Mouse (Mus musculus) naive thymus-derived CD4-positive, alpha-beta T cell, adult 2 months (primary cell): ENCODE data around the gene Bcdin3d.
"Not testable (repeated sequence)": the region's sequence is repeated elsewhere in the genome, so short reads cannot be mapped to it uniquely, and the experiment has no call there.

ENCODE experiments used
- DNase-seq: peaks from one replicate; pipeline ENCODE4 v3.0.0-alpha.2; 2011; ENCODE audit warnings: low read depth

The Bcdin3d gene

DNA sequence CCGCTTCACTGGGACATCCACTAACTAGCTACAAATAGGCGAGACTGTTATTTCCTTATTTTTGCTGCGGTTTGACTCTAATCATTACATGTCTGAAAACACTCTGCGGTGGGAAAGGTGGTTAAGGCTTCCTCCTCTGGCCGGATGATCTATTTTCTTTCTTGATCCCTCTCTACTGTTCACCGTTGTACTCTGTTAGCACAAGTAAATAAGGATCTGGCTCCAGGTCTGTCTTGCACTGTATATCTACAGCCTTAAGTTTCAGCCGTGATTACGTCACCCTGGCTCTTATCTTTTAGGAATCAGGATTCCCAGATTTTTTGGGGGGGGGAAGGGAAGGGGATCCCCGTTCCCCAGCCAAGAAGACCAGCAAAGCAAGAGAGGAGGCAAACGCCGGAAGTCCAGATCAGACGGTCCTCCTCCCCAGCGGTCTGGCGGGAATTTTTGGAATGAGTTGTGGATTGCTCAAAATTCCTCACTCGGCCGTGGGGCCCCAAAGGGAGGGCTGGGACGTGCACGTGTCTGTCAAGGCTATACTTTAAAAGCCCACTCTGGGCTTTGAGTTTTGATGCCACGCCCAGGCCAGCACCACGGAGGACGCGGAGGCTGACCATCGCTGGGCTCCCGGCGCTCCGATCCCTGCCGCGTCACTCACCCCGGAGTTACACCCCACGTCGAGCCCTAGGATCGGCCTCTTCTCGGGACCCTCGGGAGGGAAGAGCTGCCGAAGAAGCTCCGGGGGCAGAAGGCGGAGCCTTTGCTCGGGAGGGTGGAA lies 542 bp downstream of the Bcdin3d start:
- DNase-seq = peak; percentile 50

DNA sequence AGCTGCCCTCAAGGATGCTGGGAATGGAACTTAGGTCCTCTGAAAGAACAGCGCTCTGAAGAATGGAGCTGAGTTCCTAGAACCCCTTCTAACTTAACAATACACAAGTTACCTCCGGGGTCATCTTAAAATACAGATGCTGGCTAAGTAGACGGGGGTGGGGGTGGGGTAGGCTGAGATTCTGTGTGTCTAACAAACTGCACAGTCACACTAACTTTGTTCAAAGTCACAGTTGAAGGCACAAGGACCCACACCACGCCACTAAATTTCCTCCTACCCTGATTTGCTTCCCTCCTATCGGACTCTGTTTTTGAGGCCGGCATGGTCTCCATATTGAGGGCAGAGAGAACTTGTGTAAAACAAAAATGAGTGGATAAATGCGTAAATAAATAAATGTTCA lies 1.6 kb downstream of the Bcdin3d start:
- no peak for DNase-seq

DNA sequence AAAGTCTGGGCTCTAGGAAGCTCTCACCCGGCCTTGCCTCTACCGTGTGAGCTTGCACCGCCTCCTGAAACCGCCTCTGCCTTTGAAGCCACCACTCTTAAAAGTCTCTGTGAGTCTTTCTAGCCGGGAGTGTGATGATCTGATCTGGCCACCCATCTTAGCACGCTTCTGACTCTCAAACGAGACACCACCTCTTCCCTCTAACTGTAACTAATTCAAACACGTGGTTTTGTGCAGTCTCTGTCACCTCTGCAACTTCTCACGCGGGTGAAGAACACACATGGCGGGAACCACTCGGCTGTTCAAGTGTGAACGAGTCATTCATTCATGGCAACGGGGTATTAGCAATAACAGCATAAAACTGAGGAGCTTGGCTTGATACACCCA lies 2.9 kb downstream of the Bcdin3d start:
- peak; percentile 76 for DNase-seq

DNA sequence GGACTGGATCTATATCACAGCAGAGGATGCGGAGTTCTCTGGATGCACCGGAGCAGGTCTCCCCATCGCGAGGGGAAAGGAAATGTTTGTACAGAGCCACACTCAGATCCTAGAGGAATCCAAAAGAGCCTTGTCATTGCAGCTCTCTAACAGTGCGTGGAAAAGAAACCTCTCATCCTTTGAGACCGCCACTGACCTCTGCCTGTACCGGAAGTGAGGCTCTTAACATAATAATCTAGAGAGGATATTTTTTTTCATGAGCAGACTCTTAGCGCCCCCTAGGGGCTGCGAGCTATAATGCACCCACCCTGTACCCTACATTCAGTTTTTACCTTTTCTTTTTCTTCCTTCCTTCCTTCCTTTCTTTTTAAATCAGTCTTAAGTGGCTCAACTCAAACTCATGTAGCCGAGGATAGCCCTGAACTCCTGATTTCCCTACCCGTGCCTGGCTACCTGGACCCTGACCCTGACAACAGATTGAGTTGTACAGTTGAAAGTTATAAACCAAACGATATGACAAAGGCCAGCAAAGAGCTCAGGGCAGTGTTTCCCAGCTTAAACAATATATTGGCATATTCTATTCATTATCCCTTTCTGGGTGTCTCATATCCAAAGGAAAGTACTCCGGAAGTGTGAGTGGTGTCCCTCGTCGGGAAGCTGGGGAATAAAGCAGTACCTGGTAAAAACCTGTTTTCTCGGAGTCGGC lies 3.4 kb downstream of the Bcdin3d start:
- peak; percentile 77 for DNase-seq

DNA sequence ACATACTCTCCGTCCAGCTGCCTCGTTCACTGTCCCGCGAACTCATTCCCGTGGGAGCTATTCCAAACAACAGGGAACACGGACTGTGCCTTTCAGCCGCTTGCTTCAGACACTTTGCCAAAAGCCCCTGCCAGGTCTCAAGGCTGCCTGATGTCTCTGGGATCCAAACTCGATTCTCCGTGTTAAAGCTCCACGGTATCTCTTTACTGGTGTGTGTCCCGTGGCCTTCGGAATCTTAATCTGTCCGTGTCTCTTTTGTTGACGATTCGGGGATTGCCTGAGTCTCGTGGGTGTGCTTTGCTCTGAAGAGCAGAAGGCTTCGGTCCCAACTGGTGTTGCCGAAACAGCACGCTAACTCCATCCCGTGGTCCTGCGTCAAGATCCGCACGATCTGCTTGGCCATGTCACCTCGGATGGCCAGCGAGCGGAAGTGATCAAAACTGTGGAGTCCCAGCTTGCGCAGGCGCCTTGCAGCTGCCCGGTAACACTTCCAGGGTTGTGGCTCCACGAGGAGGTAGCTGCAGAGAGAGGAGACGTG lies 4.2 kb downstream of the Bcdin3d start:
- DNase-seq = no peak

DNA sequence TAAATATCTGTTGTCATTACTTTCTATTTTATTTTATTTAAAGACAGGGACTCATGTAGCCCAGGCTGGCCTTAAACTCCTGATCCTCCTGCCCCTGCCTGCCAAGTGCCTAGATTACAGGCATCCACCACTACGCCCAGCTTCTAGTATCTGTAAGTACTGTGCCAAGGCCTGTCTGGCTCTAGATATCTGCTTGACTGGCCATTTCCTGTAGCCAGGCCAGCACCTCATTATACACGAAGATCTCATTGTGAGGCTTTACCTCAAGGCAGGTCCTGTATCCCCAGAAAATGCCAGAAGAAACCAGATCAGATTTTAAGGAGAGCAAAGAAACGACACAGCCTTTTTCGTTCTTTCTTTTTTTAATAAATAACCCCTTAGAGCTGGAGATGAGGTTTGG lies 4.8 kb downstream of the Bcdin3d start:
- no peak for DNase-seq

DNA sequence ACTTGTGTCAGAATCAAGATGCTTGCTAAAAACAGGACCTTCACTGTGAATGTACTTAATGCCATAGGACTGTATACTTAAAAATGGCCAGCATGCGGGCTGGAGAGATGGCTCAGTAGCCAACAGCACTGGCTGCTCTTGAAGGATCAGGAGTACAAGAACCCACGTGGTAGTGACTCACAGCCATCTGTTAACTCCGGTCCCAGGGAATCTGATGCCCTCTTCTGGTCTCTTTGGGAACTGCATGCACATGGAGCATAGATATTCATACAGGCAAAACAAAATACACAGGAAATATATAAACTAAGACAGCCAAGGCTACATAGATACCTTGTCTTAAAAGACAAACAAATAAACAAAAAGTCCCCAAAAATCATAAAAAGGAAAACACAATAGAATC lies 5.5 kb downstream of the Bcdin3d start:
- peak; percentile 87 for DNase-seq

DNA sequence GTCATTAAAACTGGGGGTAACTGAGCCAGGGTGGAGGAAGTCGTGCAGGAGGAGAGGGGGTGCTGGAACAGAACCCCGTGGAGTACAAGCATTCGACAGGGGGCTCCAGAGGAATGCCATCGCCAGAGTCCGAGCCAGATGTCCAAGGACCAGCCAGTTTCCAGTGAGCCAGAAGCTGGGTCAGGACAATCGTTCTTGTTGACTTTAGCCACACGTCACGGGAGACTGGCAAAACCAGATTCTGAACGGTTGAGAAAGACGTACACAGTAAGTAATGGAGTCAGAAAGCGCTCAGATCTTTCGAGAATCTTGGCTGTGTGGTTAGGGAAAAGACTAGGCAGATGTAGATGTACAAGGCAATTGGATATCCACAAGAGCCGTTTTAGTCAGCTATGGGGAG lies 11.3 kb downstream of the Bcdin3d start:
- DNase-seq = no peak

DNA sequence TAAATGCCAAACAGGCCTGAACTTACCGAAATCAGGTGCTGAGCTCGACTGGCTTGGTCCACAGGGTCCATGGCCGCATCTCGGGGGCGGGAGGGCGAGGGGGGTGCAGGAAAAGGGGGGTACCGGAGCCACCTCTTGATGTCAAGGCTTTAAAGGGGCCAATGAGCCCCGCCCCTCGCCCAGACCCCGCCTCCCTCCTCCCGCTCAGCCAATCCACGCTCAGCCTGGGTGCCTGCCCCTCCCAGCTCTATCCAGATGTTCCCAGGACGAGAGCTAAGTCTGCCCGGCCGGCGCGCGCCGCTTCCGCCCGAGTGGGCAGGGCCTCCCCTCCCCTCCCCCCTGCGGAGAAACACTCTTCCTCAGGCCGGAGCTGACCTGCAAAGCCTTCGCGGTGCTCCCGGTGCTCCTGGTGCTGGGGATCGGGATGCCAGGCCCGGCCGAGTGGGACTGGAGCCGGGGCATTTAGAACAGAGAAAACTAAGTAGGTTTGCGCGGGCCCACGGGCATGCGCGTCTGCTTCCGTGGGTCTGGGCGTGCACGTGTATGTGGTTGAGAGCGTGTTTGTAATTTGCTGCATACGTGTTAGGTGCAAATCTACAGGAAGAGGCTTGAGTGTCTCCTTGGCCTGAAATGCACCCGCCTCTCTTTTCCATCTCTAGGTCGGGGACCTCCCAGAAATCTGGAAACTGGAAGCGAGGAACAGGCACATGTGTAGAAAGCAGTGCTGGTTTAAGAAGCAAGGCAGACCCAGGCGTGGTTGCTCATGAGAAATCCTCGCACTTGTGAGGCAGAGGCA lies 16.7 kb downstream of the Bcdin3d start, which contains the start of gene Nckap5l:
Nckap5l (minus strand) TSS at position 143 of the 796 bp plus-strand sequence.
- DNase-seq = peak; percentile 96

DNA sequence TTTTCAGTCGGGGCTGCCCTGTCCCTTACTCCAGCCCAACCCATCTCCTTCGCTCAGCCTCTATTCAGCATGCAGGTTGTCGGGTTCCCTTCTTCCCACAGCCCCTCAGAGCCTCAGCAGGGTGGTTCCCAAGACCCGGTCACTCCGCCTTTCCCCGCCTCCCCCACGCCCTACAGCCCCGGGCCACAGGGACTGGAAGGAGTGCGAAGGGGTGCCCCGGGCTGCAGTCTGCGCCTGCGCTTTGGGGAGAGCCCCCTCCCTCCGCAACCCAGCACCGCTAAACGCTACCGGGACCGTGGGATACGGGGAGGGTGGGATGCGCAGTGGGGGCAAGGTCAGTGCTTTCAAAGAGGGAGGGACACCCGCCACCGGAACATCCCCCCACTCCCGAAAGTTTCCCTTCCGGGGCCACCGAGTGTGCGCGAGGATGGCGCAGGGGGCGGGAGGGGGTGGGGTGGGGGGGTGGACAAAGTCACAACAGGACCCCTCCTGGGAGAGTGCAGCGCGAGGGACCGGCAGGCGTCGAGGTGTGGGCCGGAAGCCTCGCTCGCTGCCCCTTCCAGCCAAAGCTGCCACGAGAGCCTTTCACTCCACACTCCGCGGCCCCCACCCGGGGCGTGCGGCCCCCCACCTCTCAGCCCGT lies 17.4 kb downstream of the Bcdin3d start:
- peak; percentile 65 for DNase-seq

DNA sequence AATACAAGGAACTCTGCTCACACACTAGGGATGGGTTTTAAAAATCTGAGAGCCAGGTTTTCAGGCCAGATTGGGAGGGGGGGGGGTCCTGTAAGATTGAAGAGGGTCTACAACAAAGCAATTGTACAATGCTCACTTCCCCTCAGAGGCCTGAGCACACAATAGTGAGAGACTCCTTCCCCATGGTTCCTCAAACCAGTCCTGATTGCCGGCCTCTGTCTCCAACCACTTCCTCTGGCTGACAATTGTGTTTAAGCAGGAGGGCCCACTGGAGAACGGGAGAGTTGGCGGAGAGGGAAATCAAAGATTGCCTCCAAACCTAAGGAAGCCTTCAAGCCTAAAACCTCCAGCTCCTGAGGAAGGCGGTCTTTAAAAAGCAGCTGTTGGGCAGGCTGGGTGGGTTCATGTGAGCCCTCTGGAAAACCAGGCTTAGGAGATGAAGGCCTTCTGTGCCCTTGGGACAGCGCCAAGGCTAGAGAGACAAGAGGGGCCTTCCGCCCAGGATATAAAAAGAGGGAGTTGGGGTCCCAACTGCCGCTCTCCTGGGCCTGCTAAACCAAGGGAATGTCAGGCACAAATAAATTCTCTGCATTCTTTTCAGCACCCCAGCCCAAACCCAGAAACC lies 18.1 kb downstream of the Bcdin3d start:
- no peak for DNase-seq

DNA sequence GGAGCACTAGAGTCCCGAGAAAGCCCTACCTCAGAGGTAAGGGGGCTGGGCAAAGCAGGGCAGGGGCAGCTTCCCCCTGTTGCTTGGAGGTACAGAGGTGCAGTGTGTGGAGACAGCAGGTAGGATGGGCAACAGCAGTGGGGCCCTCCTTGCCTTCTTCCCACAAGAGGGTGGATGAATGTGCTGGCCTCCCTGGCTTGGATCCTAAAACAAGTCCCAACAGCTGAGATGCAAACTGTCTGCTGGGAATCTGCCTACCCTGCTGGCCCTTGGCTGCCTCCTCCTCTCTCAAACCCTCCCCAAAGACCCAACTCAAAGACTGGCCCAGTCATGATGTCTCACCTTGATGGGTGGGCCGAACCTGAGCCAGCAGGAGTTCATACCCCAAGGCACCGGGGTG lies 19.1 kb downstream of the Bcdin3d start:
- DNase-seq = no peak

DNA sequence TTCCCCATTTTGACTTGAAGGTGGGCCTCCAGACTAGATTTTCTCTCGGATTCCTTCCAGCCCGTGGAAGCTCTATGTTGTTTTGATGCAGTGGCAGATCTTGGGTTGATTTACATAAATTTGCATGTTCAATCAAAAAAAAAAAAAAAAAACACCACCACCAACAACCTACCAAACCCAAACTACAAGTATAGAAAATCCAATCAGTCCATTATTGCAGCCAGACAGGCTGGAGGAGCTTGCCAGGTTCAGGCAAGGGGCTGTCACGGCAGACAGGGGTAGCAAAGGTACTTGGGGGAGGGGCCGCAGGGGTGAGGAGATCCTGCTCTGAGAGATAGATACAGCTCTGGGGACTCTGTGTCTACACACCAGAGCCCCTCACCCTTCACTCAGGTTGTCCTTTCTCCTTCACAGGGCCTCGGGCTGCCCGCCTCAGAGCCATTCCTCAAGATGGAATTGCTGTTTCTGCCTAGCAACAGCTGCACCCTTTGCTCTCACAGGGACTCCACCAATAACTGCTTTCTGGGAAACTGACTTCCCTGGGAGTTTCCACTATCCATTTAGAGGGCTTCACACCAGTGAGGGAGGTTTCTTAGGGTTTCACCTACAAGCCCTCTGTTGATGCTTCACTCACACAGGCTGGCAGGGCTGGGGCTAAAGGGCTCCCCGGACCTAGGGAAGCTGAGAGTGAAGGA lies 19.8 kb downstream of the Bcdin3d start:
- no peak for DNase-seq

DNA sequence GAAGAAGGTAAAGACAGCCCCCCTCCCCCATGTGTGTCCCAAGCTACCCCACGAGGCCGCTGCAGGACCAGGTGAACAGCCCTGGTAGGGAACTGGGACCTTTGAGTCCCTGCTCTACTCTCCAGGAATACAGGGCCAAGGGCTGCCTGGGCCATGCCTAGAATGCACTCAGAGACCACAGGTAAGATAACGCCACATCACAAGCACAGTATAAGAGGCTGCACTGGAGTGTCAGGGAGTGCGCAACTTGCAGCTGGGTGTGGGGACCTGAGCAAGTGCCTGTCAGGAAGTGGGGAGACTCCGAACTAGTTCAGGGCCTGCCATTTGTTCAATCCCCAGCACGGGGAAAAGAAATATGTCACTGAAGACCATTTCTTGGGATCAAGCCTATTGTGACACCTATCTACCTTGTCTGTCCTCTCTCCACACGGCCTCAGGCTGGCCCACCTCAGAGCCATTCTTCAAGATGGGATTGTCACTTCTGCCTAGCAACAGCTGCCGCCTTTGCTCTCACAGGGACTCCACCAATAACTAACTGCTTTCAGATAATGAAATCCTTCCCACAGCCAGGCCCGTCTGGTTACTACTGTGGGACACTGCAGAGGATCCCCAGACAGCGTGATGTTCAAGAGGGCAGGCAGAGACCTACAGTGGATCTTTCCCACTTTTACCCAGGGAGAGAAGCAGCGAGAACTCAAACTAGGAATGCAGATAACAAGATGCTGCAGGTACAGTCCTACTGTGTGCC lies 21.2 kb downstream of the Bcdin3d start:
- DNase-seq = peak; percentile 39

DNA sequence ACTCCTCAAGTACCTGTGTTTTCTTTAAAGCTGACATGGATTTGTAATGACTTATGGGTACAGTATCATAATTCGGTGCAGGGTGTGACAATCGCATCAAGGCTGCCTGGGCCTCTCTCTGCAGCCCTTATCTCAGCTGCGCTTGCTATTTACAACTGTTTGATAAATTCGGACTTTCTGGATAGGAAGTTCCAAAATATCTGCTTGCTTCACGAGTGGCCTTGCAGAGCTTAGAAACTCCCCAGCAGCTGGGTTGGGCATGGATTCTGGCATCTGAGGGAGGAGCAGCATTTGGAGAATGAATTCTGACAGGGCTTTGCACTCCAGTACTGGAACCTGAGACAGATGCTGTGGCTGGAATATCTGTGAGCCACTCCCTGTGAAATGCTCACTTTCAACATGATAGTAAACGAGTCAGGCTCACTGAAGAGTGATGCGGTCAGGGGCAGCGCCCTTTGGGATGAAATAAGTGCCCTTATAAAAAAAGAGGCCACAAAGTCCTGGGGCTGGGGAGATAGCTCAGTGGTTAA lies 24.7 kb downstream of the Bcdin3d start:
- no peak for DNase-seq

DNA sequence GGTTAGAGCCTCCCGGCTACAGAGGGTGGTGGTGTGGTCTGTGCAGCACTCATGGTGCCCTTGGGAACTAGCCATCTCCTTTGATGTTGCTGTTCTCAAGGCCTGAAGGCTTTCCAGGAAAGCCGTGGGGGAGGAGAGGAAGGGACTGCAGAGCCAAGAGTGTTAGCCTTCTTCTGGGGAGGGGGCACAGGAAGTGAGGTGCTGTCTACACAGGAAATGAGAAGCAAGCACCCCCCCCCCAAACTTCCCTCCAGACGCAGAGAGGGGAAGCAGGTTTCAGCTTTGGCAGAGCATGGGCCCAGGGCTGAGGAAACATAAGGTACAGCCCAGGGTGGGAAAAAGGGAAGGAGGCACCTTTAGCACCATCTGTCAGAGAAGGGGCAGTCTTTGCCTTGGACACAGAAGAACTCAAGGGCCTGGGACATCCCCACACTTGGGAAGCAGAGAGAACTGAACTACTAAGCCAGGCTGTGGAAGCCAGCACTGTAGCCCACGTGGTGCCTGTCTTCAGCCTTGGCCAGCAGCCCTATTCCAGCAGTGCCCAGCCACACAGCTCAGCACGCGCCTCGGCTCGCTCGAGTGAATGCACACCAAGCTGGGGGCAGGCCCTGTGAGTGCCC lies 25.3 kb downstream of the Bcdin3d start:
- peak; percentile 41 for DNase-seq

DNA sequence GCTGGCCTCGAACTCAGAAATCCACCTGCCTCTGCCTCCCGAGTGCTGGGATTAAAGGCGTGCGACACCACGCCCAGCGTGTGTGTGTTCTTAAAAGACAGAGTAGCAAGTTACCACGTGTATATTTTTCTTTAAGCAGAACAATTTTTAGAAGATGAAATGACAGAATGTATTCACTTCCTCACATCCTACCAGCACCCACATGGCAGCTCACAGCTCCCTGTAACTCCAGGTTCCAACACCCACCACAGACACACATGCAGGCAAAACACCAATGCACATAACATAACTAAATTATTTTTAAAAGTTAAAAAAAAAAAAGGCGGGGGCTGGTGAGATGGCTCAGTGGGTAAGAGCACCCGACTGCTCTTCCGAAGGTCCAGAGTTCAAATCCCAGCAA lies 28.4 kb downstream of the Bcdin3d start:
- DNase-seq = not testable (repeated sequence)

DNA sequence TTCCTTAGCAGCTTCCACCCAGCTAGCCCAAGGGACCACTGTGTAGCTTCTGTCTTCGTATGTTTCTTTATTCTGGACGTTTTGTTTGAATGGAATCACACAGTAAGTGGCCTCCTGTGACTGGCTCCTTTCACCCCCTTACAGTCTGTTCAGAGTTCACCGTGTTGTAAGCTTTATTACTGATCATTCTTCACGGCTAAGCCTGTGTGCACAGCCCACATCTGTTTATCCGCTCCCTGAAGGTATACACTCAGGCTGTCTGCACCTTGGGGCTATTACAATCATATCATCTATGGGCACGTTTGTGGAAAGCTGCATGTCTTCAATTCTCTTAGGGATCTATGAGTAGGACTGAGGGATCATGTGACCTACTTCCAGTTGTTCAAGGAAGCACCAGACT lies 29.0 kb downstream of the Bcdin3d start:
- DNase-seq = no peak

DNA sequence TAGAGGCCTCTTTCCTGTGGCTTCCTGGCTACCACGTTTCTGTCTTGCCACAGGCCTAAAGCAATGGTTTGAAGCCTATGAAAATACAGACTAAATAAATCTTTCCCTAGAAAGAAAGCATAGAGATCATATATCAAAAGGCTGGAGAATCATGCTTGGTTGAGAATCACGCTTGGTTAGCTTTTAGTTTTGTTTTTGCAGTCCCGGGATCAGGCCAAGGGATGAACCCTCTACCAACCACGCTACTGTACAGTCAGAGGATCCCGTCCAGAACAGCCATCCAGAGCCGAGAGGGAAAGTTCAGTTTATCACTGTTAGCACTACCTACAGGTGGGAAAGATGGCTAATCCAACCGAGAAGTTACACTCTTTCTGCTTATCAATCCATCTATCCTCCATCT lies 32.2 kb downstream of the Bcdin3d start:
- DNase-seq = no peak
